Mouse (Mus musculus) hindbrain, embryonic 13.5 days (tissue): ENCODE results near the gene Golgb1. TPM values are rescaled to one million over a fixed set of nuclear protein-coding genes. Genes with fewer than 3 reads are reported as not detected.

Experiments
- ATAC-seq: fragments of 200-750 bp; cut with Nextera tagmentation; 2 replicates; pipeline ENCODE4 v1.8.0; 2017; ENCODE audit warnings: moderate TSS enrichment; ENCODE audit not compliant: low FRiP score
- H3K27ac ChIP-seq: fragments of 300-500 bp; sonication (generic); 2 replicates; pipeline ENCODE4 v1.5.1; 2015; ENCODE audit warnings: inconsistent platforms, mild to moderate bottlenecking, moderate library complexity
- H3K27me3 ChIP-seq: fragments of 300-500 bp; sonication (generic); 2 replicates; pipeline ENCODE4 v1.6.1; 2015; ENCODE audit warnings: mild to moderate bottlenecking, inconsistent platforms
- H3K36me3 ChIP-seq: fragments of 300-500 bp; sonication (generic); 2 replicates; pipeline ENCODE4 v1.6.1; 2015; ENCODE audit warnings: mild to moderate bottlenecking, inconsistent platforms
- H3K4me1 ChIP-seq: fragments of 300-500 bp; sonication (generic); replicated peaks from 2 replicates; pipeline ENCODE4 v1.6.1; 2015; ENCODE audit warnings: inconsistent platforms
- H3K4me2 ChIP-seq: fragments of 300-500 bp; sonication (generic); 2 replicates; pipeline ENCODE4 v1.6.1; 2015; ENCODE audit warnings: inconsistent platforms, mild to moderate bottlenecking, moderate library complexity
- H3K4me3 ChIP-seq: fragments of 300-500 bp; sonication (generic); 2 replicates; pipeline ENCODE4 v1.5.1; 2015; ENCODE audit warnings: mild to moderate bottlenecking, inconsistent platforms
- H3K9ac ChIP-seq: fragments of 300-500 bp; sonication (generic); 2 replicates; pipeline ENCODE4 v1.6.1; 2015; ENCODE audit warnings: mild to moderate bottlenecking, inconsistent platforms
- H3K9me3 ChIP-seq: fragments of 300-500 bp; sonication (generic); 2 replicates; pipeline ENCODE4 v1.6.1; 2016; ENCODE audit warnings: inconsistent platforms
- WGBS: fragments of 180-500 bp; shearing (Covaris S2); methylation state at CpG from one replicate; pipeline ENCODE4 v1.1.7; 2015; 5-methylcytosine and 5-hydroxymethylcytosine counted together
- polyA plus RNA-seq: library from polyadenylated mRNA; unstranded; fragments of >200 nt; fragmentation: Nextera tagmentation; extraction: Ambion mirVana; gene quantifications from 2 replicates; pipeline ENCODE4 v1.2.1, GENCODE M21; 2015

Gene Golgb1
- polyA plus RNA-seq, 1 experiment from 2014 or later, result 93.7 TPM

DNA sequence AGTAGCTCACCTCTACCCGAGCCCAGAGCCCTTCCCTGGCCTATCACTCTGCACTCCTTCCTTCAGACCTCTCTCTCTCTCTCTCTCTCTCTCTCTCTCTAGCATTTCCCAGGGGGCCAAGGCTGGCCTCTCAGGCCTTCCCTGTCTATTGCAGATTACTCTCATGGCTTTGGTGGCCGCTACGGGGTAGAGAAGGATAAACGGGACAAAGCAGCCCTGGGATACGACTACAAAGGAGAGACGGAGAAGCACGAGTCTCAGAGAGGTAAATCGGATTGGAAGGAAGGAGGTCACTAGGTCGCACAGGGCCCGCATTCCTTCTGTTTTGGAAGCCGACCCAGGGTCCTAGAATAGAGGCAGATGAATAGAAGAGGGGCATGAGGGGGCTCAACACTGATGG is 80.2 kb downstream of the Golgb1 start:
- no peaks in the 10 kb centered on the region for H3K27me3 ChIP-seq
- H3K9me3 ChIP-seq, result no peaks in the 10 kb centered on the region
- H3K4me3 ChIP-seq, result no peak overlapping the region
- 45% methylated on average over 11 of the region's 11 CpGs for WGBS
- no peak overlapping the region for H3K4me2 ChIP-seq
- no peak overlapping the region for H3K27ac ChIP-seq
- no peaks in the 10 kb centered on the region for H3K36me3 ChIP-seq
- ATAC-seq, result no peak
- no peak overlapping the region for H3K9ac ChIP-seq
- H3K4me1 ChIP-seq, result no peaks in the 10 kb centered on the region

DNA sequence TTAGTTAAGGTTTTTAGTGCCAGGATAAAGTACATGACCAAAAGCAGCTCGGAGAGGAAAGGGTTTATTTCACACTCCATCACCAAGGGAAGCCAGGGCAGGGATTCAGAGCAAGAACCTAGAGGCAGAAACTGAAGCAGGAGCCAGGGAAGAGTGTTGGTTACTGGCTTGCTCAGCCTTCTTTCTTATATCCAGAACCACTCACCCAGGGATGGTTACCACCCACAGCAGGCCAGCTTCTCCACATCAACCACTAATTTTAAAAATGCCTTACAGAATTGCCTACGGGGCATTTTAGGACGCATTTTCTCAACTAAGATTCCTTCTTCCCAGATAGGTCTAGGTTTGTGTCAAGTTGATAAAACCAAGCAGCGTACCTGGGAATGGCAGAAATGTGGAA is 88.5 kb downstream of the Golgb1 start:
- Histone ChIP-seq H3K9ac (no peak overlapping the region), H3K4me3 (no peak overlapping the region), H3K27me3 (no peaks in the 10 kb centered on the region), H3K4me1 (no peaks in the 10 kb centered on the region), H3K9me3 (no peaks in the 10 kb centered on the region), H3K4me2 (no peak overlapping the region), H3K36me3 (no peaks in the 10 kb centered on the region), H3K27ac (no peak overlapping the region)
- no peak for ATAC-seq
- WGBS, result 92% methylated on average over 4 of the region's 4 CpGs

DNA sequence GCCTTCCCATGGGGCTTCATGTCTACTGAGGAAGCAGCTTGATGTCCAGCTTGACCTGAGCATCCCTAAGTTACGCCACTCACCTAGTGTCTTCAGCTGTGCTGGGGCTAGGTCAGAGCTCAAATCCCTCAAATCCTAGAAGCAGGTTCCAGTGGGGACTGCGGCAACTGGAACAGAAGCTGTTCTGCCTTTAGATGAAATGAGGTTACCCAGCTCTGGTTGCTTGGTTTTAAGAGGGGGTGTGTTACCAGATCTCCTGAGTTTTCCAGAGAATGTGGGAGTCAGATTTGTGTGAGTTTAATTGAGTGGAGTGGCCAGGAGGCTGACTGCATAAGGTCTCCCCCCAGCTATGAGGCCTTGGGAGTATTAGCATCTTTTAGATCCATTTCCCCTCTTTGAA is 104.2 kb downstream of the Golgb1 start:
- no peaks in the 10 kb centered on the region for H3K36me3 ChIP-seq
- H3K4me3 ChIP-seq, result no peak overlapping the region
- H3K4me2 ChIP-seq, result no peak overlapping the region
- no peak overlapping the region for H3K9ac ChIP-seq
- 94% methylated on average over 2 of the region's 2 CpGs for WGBS
- no peaks in the 10 kb centered on the region for H3K27me3 ChIP-seq
- no peak for ATAC-seq
- H3K4me1 ChIP-seq, result no peaks in the 10 kb centered on the region
- H3K27ac ChIP-seq, result no peak overlapping the region
- no peaks in the 10 kb centered on the region; the same call in 1 of the 2 replicates for H3K9me3 ChIP-seq

Other genes with a start within 250 kb of the Golgb1 start
- 1.7 and 2.1 TPM in 2 replicates for gene Cd86, start 209.1 kb upstream of the Golgb1 start, polyA plus RNA-seq
- gene Ildr1, start 181.2 kb upstream of the Golgb1 start, polyA plus RNA-seq, result 0.09 and 0.18 TPM in 2 replicates
- gene Slc15a2, start 90.2 kb upstream of the Golgb1 start, polyA plus RNA-seq, result 10.7 and 11.8 TPM in 2 replicates
- 68.8 and 69.8 TPM in 2 replicates for gene Iqcb1, start 46.8 kb upstream of the Golgb1 start, polyA plus RNA-seq
- 0.36 and 0.52 TPM in 2 replicates for gene Eaf2, start 137 bp upstream of the Golgb1 start, polyA plus RNA-seq
- gene Hcls1, start 59.8 kb downstream of the Golgb1 start, polyA plus RNA-seq, result 2.2 and 2.6 TPM in 2 replicates
- not detected in 2 replicates for gene Fbxo40, start 115.3 kb downstream of the Golgb1 start, polyA plus RNA-seq
- 3.1 and 3.3 TPM in 2 replicates for gene Polq, start 136.6 kb downstream of the Golgb1 start, polyA plus RNA-seq